Mouse (Mus musculus) liver, postnatal 0 days (tissue): ENCODE data around the gene Mdga1. TPM values are rescaled to one million over a fixed set of nuclear protein-coding genes. Genes with fewer than 3 reads are reported as not detected.

Experiments
- ATAC-seq: fragments of 200-750 bp; cut with Nextera tagmentation; 2 replicates; pipeline ENCODE4 v1.8.0; 2017; ENCODE audit warnings: mild to moderate bottlenecking, moderate library complexity
- DNase-seq: peaks from one replicate; pipeline ENCODE4 v3.0.0-alpha.2; 2016
- H3K27ac ChIP-seq: fragments of 300-500 bp; sonication (generic); 2 replicates; pipeline ENCODE4 v1.5.1; 2014; ENCODE audit warnings: antibody characterized with exemption, moderate library complexity, mild to moderate bottlenecking, low read depth
- H3K27me3 ChIP-seq: fragments of 300-500 bp; sonication (generic); 2 replicates; pipeline ENCODE4 v1.6.1; 2014; ENCODE audit warnings: low read length, control low read depth, mixed read lengths; ENCODE audit not compliant: insufficient read depth
- H3K36me3 ChIP-seq: fragments of 300-500 bp; sonication (generic); replicated peaks from 2 replicates; pipeline ENCODE4 v1.6.1; 2014; ENCODE audit warnings: mild to moderate bottlenecking, control low read depth, low read length, moderate library complexity, mixed read lengths; ENCODE audit not compliant: insufficient read depth
- H3K4me1 ChIP-seq: fragments of 300-500 bp; sonication (generic); 2 replicates; pipeline ENCODE4 v1.6.1; 2014; ENCODE audit warnings: antibody characterized with exemption, mild to moderate bottlenecking, control low read depth; ENCODE audit not compliant: insufficient read depth
- H3K4me2 ChIP-seq: fragments of 300-500 bp; sonication (generic); 2 replicates; pipeline ENCODE4 v1.6.1; 2014; ENCODE audit warnings: low read depth, mild to moderate bottlenecking, low read length, moderate library complexity, mixed read lengths
- H3K4me3 ChIP-seq: fragments of 300-500 bp; sonication (generic); 2 replicates; pipeline ENCODE4 v1.5.1; 2014; ENCODE audit warnings: low read depth, low read length
- H3K9ac ChIP-seq: fragments of 300-500 bp; sonication (generic); replicated peaks from 2 replicates; pipeline ENCODE4 v1.6.1; 2014; ENCODE audit warnings: mild to moderate bottlenecking, moderate library complexity
- H3K9me3 ChIP-seq: fragments of 300-500 bp; sonication (generic); 2 replicates; pipeline ENCODE4 v1.6.1; 2016; ENCODE audit warnings: mild to moderate bottlenecking, control low read depth, low read length, mixed read lengths
- CTCF ChIP-seq: sonication (generic); IDR thresholded peaks from 2 replicates; pipeline ENCODE4 v1.5.1; 2016; ENCODE audit warnings: antibody characterized with exemption, low read depth
- EP300 ChIP-seq: IDR thresholded peaks from 2 replicates; pipeline ENCODE4 v1.6.1; 2016; ENCODE audit warnings: antibody characterized with exemption, low read depth, mild to moderate bottlenecking
- WGBS: fragments of 180-500 bp; shearing (Covaris S2); extraction: QIAGEN DNeasy Blood & Tissue Kit; methylation state at CpG from one replicate; pipeline ENCODE4 v1.1.7; 2014; ENCODE audit not compliant: insufficient replicate concordance; 5-methylcytosine and 5-hydroxymethylcytosine counted together
- polyA plus RNA-seq: library from polyadenylated mRNA; unstranded; fragments of >200 nt; fragmentation: Nextera tagmentation; extraction: Ambion mirVana; gene quantifications from 2 replicates; pipeline ENCODE4 v1.2.1, GENCODE M21; 2015

Gene Mdga1
- polyA plus RNA-seq, 1 experiment from 2014 or later = 2.0 TPM

GRCm38 (mm10) chr17:29951100-29951499 lies 18.8 kb downstream of the Mdga1 start:
- no peaks in the 10 kb centered on the region for H3K4me1 ChIP-seq
- DNase-seq (no peak), ATAC-seq (no peak)
- no peak overlapping the region for H3K27ac ChIP-seq
- H3K4me2 ChIP-seq = no peak overlapping the region
- no peak overlapping the region for H3K4me3 ChIP-seq
- 27% methylated on average over 6 of the region's 6 CpGs for WGBS
- no peaks in the 10 kb centered on the region for H3K27me3 ChIP-seq
- no peak overlapping the region for H3K9ac ChIP-seq
- H3K36me3 ChIP-seq = no peaks in the 10 kb centered on the region
- no peaks in the 10 kb centered on the region for H3K9me3 ChIP-seq
- no peak for TF ChIP-seq EP300
- no peak for TF ChIP-seq CTCF

DNA sequence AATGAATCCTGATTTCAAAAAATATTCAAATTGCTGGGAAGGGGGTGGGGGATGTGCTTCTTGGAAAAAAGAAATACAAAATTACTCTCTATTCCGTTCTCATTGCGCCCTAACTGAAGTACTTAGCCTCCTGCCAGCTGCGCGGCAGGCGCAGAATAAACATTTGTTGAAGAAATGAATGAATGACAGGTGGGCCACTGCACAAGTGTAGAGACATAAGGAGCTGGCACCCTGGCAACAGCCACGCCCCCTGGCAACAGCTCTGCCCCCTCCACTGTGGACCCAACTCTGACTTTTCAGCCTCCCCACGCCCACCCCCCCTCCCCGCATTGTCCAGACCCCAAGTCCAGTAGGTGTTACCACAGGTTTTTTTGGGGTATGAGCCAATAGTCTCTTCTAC lies 19.3 kb downstream of the Mdga1 start:
- Histone ChIP-seq H3K4me2 (no peak overlapping the region), H3K27ac (no peak overlapping the region), H3K4me1 (no peaks in the 10 kb centered on the region), H3K4me3 (no peak overlapping the region), H3K9me3 (no peaks in the 10 kb centered on the region), H3K27me3 (no peaks in the 10 kb centered on the region), H3K9ac (no peak overlapping the region), H3K36me3 (no peaks in the 10 kb centered on the region)
- no peak for DNase-seq
- TF ChIP-seq CTCF = no peak
- TF ChIP-seq EP300 = no peak
- WGBS = 82% methylated on average over 8 of the region's 8 CpGs
- no peak for ATAC-seq

DNA sequence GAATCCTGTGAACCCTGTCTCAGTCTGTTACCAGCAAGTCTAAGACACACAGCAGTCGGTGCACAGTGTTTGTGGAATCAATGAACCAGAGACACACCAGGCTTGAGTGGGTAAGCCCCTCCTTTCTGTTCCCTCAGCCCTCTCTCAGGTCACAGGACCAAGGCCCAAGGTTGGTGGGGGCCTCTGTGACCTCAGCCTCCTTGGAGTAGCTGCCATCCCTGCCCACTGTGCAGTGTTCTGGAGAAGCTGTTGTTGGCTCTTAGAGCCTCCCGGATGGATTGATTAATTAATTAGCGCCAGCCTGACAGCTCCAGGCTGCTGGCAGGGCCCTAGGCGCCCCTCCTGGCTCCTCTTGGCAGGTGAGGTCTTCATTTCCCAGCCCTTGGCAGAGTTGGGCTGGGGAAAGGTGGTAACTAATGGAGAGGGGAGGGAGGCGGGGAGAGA lies 22.6 kb downstream of the Mdga1 start:
- ATAC-seq (no peak), DNase-seq (no peak)
- whole genome bisulfite sequencing = 62% methylated on average over 5 of the region's 5 CpGs
- Histone ChIP-seq H3K27me3 (no peaks in the 10 kb centered on the region), H3K4me2 (no peak overlapping the region), H3K36me3 (no peaks in the 10 kb centered on the region), H3K27ac (no peak overlapping the region), H3K9me3 (no peaks in the 10 kb centered on the region), H3K4me3 (no peak overlapping the region), H3K9ac (no peak overlapping the region), H3K4me1 (no peaks in the 10 kb centered on the region)
- no peak for TF ChIP-seq CTCF
- no peak for TF ChIP-seq EP300

GRCm38 (mm10) chr17:29944376-29944775 lies 25.5 kb downstream of the Mdga1 start:
- 63% methylated on average over 11 of the region's 11 CpGs for WGBS
- DNase-seq = no peak
- no peak overlapping the region for H3K4me3 ChIP-seq

GRCm38 (mm10) chr17:29939011-29939410 lies 30.9 kb downstream of the Mdga1 start:
- Histone ChIP-seq H3K4me1 (no peaks in the 10 kb centered on the region), H3K27me3 (no peaks in the 10 kb centered on the region), H3K4me2 (no peak overlapping the region), H3K4me3 (no peak overlapping the region), H3K27ac (no peak overlapping the region), H3K36me3 (no peaks in the 10 kb centered on the region), H3K9ac (no peak overlapping the region), H3K9me3 (no peaks in the 10 kb centered on the region)
- TF ChIP-seq EP300 (no peak), CTCF (no peak)
- 81% methylated on average over 5 of the region's 5 CpGs for WGBS
- DNase-seq (no peak), ATAC-seq (no peak)

More at GRCm38 (mm10) chr17:29944376-29944775, 25.5 kb downstream of the Mdga1 start:
- Histone ChIP-seq H3K9me3 (no peaks in the 10 kb centered on the region), H3K4me1 (no peaks in the 10 kb centered on the region), H3K27me3 (no peaks in the 10 kb centered on the region), H3K36me3 (no peaks in the 10 kb centered on the region), H3K9ac (no peak overlapping the region), H3K4me2 (no peak overlapping the region), H3K27ac (no peak overlapping the region)
- ATAC-seq = no peak
- no peak for TF ChIP-seq EP300
- TF ChIP-seq CTCF = no peak

DNA sequence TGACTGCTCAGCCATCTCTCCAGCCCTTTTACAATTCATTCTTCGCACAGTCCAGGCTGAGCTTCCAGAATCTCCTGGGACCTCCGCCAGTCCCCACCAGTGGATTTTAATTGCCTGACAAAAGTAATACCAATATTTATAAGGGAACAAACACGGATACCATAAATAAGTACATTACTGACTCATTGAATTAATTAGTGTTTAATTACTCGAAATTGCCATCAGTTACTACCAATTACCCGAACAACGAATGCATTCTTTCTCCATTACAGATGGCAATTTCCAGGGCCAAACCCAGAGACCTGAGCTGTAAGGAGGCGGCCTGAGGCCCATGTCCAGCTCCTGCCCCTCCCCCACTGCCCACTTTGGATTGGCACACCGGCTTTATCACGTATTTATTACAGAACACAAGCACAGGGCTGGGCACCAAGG lies 32.5 kb downstream of the Mdga1 start:
- no peak overlapping the region for H3K9ac ChIP-seq
- H3K27me3 ChIP-seq = no peaks in the 10 kb centered on the region
- TF ChIP-seq CTCF (no peak), EP300 (no peak)
- ATAC-seq = no peak
- H3K4me3 ChIP-seq = no peak overlapping the region
- H3K36me3 ChIP-seq = no peaks in the 10 kb centered on the region
- no peak for DNase-seq
- 81% methylated on average over 9 of the region's 9 CpGs for WGBS
- no peak overlapping the region for H3K27ac ChIP-seq
- H3K4me1 ChIP-seq = no peaks in the 10 kb centered on the region
- H3K4me2 ChIP-seq = no peak overlapping the region
- no peaks in the 10 kb centered on the region for H3K9me3 ChIP-seq
